Mouse (Mus musculus): ENCODE measurements at regions not wholly inside any gene's neighbourhood (a gene's known extent, or its start where the extent isn't known, plus 50 kb on each side); places are given as distances from the start of the nearest gene placed in this dataset.

DNA sequence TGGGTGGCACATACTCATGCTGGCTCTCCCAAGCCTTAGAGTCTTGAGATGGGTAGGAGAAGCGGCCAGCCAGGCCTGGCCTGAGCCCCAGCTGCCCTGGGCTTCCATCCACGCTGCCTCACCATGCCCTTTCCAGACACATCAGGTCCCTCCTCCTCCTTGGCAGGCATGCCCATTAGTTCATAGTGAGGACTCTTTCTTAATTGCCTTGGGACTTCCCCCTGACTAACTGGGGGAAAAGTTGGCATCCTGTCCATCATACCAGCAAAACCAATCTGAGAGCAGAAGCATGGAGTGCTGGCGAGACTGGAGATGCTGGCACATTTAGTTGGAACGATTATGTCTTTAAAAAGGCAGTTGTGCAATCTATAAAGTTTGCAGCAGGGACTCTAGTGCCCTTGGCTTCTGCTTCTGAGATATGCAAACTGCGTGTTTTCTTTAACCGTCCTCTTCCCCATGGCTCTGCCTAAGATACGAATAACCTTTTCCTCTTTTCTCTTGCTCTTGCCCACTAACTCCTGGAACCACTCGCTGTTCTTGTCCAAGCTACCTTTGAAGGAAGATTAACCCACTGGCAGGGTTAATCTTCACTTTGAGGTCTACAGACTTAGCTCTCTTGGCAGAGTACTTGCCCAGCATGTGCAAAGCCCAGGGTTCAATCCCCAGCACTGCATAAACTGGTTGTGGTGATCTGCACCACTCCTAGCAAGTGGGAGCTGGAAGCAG lies 62.2 kb upstream of the Tle3 start:
- no peak for TF ChIP-seq POLR2A (IDR thresholded peaks at IDR 0.05; ENCODE audit: low read depth, low read length)
- TF ChIP-seq CTCF (IDR thresholded peaks at IDR 0.05; ENCODE audit: borderline replicate concordance, insufficient read depth, low read length), result no peak

Data from embryonic fibroblast, embryonic 13.5 days (primary cell).